Mouse (Mus musculus): ENCODE results near the gene Kit. TPM values are rescaled to one million over a fixed set of nuclear protein-coding genes. Genes with fewer than 3 reads are reported as not detected.

The Kit gene
- polyA plus RNA-seq, 1 experiment from 2014 or later: 7.2 TPM

- H3K27me3 ChIP-seq (replicated peaks; ENCODE audit: control insufficient read depth, insufficient read depth, low read length): peaks cover 16% of the 10 kb centered on the region; the same call in 1 of the 2 replicates
- H3K27ac ChIP-seq (ENCODE audit: low read depth, low read length): no peak overlapping the region
- H3K9ac ChIP-seq (ENCODE audit: low read depth, low read length): no peak overlapping the region
- TF ChIP-seq CTCF (IDR thresholded peaks at IDR 0.05; ENCODE audit: low read depth): no peak
- no peaks in the 10 kb centered on the region for H3K4me1 ChIP-seq (replicated peaks; ENCODE audit: control insufficient read depth, insufficient read depth, low read length)
- ATAC-seq: no peak
- H3K36me3 ChIP-seq (ENCODE audit: control insufficient read depth, insufficient read depth): no peaks in the 10 kb centered on the region
- no peaks in the 10 kb centered on the region for H3K9me3 ChIP-seq (ENCODE audit: control insufficient read depth)
- no peak overlapping the region for H3K4me2 ChIP-seq (replicated peaks; ENCODE audit: low read depth)
- no peak overlapping the region for H3K4me3 ChIP-seq (ENCODE audit: low read depth, low read length)
- 59% methylated on average over 11 of the region's 11 CpGs for WGBS
Measured at GRCm38 (mm10) chr5:75579646-75580268, 5.0 kb downstream of the Kit start.

DNA sequence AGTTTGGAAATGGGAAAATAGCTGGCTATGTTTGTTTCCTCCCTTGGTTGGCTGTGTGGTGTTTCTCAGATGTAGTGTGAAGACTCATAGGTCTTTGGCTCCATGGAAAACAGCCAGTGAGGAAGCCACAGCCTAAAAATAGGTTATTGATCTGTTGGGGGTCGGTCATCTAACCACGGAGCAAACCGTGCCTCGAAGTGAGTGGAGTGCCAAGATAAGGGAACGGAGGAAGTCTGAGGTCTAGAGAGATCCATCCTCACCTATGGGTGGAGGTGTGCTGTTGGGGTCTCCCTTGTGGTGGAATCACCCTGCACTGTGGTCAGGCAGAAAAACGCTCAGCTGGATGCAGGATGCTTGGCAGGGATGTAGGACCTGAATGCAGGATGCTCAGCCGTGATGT lies 7.2 kb downstream of the Kit start:
- Histone ChIP-seq H3K27ac (ENCODE audit: low read depth, low read length) (no peak overlapping the region), H3K9me3 (ENCODE audit: control insufficient read depth) (no peaks in the 10 kb centered on the region), H3K4me1 (replicated peaks; ENCODE audit: control insufficient read depth, insufficient read depth, low read length) (no peaks in the 10 kb centered on the region), H3K4me2 (replicated peaks; ENCODE audit: low read depth) (no peak overlapping the region), H3K27me3 (replicated peaks; ENCODE audit: control insufficient read depth, insufficient read depth, low read length) (no peaks in the 10 kb centered on the region), H3K4me3 (ENCODE audit: low read depth, low read length) (no peak overlapping the region), H3K9ac (ENCODE audit: low read depth, low read length) (no peak overlapping the region), H3K36me3 (ENCODE audit: control insufficient read depth, insufficient read depth) (no peaks in the 10 kb centered on the region)
- ATAC-seq: no peak
- no peak for TF ChIP-seq CTCF (IDR thresholded peaks at IDR 0.05; ENCODE audit: low read depth)
- WGBS: 67% methylated on average over 7 of the region's 7 CpGs

DNA sequence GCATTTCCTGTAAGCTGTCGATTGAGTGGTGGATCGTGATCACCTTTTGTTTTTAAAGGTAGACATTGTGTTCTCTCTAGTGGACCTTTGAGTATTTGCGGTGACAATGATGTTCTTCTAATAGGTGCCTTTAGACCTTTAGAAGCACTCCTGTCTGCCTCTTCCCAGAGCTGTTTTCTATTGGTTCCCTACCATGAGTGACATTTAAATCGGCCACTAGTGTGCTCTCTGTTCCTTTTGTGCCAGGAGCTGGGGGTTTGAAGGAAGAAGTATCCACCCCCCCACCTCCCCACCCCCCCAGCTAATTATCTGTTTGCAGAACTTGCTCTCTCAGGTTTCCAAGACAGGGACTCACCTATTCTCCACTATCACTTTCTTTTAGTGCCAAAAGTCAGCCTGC lies 13.1 kb downstream of the Kit start:
- H3K9ac ChIP-seq (ENCODE audit: low read depth, low read length): no peak overlapping the region
- H3K27ac ChIP-seq (ENCODE audit: low read depth, low read length): no peak overlapping the region
- H3K4me3 ChIP-seq (ENCODE audit: low read depth, low read length): no peak overlapping the region
- no peaks in the 10 kb centered on the region for H3K9me3 ChIP-seq (ENCODE audit: control insufficient read depth)
- no peak for ATAC-seq
- 80% methylated on average over 4 of the region's 4 CpGs for WGBS
- no peak overlapping the region for H3K4me2 ChIP-seq (replicated peaks; ENCODE audit: low read depth)
- no peak for TF ChIP-seq CTCF (IDR thresholded peaks at IDR 0.05; ENCODE audit: low read depth)
- no peaks in the 10 kb centered on the region for H3K27me3 ChIP-seq (replicated peaks; ENCODE audit: control insufficient read depth, insufficient read depth, low read length)
- no peaks in the 10 kb centered on the region for H3K36me3 ChIP-seq (ENCODE audit: control insufficient read depth, insufficient read depth)
- no peaks in the 10 kb centered on the region for H3K4me1 ChIP-seq (replicated peaks; ENCODE audit: control insufficient read depth, insufficient read depth, low read length)

DNA sequence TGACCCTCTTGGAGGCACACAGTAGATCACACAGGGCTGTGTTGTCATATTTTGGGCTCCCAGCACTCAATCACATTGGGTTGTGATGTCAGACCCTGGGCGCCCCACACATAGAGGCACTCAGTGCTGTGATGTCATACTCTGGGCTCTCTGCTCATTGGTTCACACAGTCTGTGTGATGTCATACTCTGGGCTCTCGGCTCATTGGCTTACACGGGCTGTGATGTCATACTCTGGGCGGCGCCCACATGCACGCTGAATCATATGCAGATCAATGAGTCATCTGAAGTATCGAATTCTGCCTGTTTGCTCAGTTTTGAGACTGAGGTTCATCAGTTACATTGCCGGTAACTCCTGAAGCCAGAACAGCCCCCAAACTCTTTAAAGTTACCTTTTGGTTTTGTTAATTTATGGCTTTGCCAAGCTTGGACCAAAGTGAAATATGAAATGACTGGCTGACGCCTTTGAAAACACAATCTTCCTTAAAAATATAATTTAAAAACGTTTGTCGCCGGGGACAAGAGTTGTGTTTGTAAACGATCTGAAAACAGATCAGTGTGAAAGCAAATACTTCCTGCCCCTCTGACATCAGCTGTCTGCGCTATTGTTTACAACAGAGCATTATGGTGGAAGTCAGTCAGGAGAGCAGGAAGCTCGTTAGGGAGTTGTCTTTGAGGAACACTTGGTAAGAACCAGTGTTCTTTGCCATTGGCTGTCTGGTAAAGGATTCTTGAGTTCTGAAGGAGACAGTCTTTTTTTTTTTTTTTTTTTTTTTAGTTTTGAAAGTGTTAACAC lies 15.0 kb downstream of the Kit start:
- no peaks in the 10 kb centered on the region for H3K27me3 ChIP-seq (replicated peaks; ENCODE audit: control insufficient read depth, insufficient read depth, low read length)
- 69% methylated on average over 15 of the region's 15 CpGs for WGBS
- TF ChIP-seq CTCF (IDR thresholded peaks at IDR 0.05; ENCODE audit: low read depth): no peak
- no peak overlapping the region for H3K4me2 ChIP-seq (replicated peaks; ENCODE audit: low read depth)
- H3K4me3 ChIP-seq (ENCODE audit: low read depth, low read length): no peak overlapping the region
- no peaks in the 10 kb centered on the region for H3K36me3 ChIP-seq (ENCODE audit: control insufficient read depth, insufficient read depth)
- ATAC-seq: no peak
- no peaks in the 10 kb centered on the region for H3K4me1 ChIP-seq (replicated peaks; ENCODE audit: control insufficient read depth, insufficient read depth, low read length)
- no peak overlapping the region for H3K27ac ChIP-seq (ENCODE audit: low read depth, low read length)
- H3K9me3 ChIP-seq (ENCODE audit: control insufficient read depth): no peaks in the 10 kb centered on the region
- no peak overlapping the region for H3K9ac ChIP-seq (ENCODE audit: low read depth, low read length)

DNA sequence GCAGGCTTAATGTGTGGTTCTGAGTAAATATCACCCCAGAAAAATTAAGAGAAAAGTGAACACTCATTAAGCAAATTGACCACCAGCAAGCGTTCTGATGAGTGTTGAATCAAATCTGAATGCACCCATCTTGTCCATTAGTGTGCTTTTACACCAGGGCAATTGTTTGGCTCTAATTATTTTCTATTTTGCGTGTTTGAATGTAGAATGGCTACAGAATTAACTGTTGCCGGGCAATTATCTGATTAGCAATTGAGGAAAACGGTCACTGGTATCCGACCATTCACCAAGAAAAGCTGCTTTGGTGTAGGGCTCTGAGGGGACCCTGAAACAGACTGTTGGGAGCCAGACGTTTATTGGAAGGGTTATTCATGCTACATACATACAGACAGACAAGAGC lies 16.2 kb downstream of the Kit start:
- Histone ChIP-seq H3K27me3 (replicated peaks; ENCODE audit: control insufficient read depth, insufficient read depth, low read length) (no peaks in the 10 kb centered on the region), H3K4me2 (replicated peaks; ENCODE audit: low read depth) (no peak overlapping the region), H3K4me3 (ENCODE audit: low read depth, low read length) (no peak overlapping the region), H3K9me3 (ENCODE audit: control insufficient read depth) (no peaks in the 10 kb centered on the region), H3K27ac (ENCODE audit: low read depth, low read length) (no peak overlapping the region), H3K36me3 (ENCODE audit: control insufficient read depth, insufficient read depth) (no peaks in the 10 kb centered on the region), H3K4me1 (replicated peaks; ENCODE audit: control insufficient read depth, insufficient read depth, low read length) (no peaks in the 10 kb centered on the region), H3K9ac (ENCODE audit: low read depth, low read length) (no peak overlapping the region)
- 60% methylated on average over 6 of the region's 6 CpGs for WGBS
- no peak for ATAC-seq
- TF ChIP-seq CTCF (IDR thresholded peaks at IDR 0.05; ENCODE audit: low read depth): no peak

DNA sequence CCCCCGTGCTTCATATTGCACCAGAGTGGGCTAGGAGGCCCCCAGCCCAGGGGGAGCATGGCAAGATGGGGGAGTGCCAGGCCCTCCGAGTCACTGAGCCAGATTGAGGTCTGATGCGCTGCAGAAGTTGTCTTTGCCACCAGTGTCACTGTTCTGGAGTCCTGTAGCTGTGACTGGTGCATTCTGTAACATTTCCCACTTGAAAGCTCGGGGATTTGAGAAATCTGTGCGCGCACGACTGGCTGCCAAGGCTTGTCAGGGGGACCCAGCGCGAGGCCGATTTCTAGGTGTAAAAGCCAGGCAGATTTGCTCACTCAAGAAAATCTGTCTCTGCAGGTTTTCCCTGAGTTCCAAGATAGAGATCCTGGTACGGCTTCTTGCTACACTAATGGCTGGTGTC lies 16.9 kb downstream of the Kit start:
- Histone ChIP-seq H3K9ac (ENCODE audit: low read depth, low read length) (no peak overlapping the region), H3K4me1 (replicated peaks; ENCODE audit: control insufficient read depth, insufficient read depth, low read length) (no peaks in the 10 kb centered on the region), H3K27ac (ENCODE audit: low read depth, low read length) (no peak overlapping the region), H3K4me3 (ENCODE audit: low read depth, low read length) (no peak overlapping the region), H3K4me2 (replicated peaks; ENCODE audit: low read depth) (no peak overlapping the region), H3K9me3 (ENCODE audit: control insufficient read depth) (no peaks in the 10 kb centered on the region), H3K36me3 (ENCODE audit: control insufficient read depth, insufficient read depth) (no peaks in the 10 kb centered on the region), H3K27me3 (replicated peaks; ENCODE audit: control insufficient read depth, insufficient read depth, low read length) (no peaks in the 10 kb centered on the region)
- no peak for ATAC-seq
- 88% methylated on average over 11 of the region's 11 CpGs for WGBS
- TF ChIP-seq CTCF (IDR thresholded peaks at IDR 0.05; ENCODE audit: low read depth): no peak
